Mouse (Mus musculus): ENCODE results near the gene Gm16503.

GRCm38 (mm10) chr4:147541105-147541504 lies 1.1 kb downstream of the Gm16503 start:
- no peak for TF ChIP-seq POLR2A (IDR thresholded peaks at IDR 0.05; ENCODE audit: insufficient read depth, low read length)
- TF ChIP-seq CTCF (IDR thresholded peaks at IDR 0.05; ENCODE audit: low read depth, low read length): no peak
- TF ChIP-seq EP300 (IDR thresholded peaks at IDR 0.05; ENCODE audit: insufficient read depth, low read depth, low read length): no peak

All from ES-Bruce4 (cell line).